Mouse (Mus musculus): ENCODE data around the gene Clp1. TPM values are rescaled to one million over a fixed set of nuclear protein-coding genes. Genes with fewer than 3 reads are reported as not detected.

Gene Clp1
- total and polyA plus RNA-seq, 3 experiments: 27.1 to 29.8 TPM; not detected in 1

GRCm38 (mm10) chr2:84733579-84734300 is 6.6 kb upstream of the Clp1 start, which contains the start of gene Ypel4:
Ypel4 (plus strand) TSS chr2:84734058.
- no peak for DNase-seq (ENCODE audit: low read depth, low spot score)
- H3K27me3 ChIP-seq (ENCODE audit: control insufficient read depth in 1 of 2, insufficient read depth in 2 of 2, low read length in 2 of 2): no peaks in the 10 kb centered on the region
- H3K36me3 ChIP-seq (ENCODE audit: control insufficient read depth in 1 of 2, insufficient read depth in 2 of 2, low read length in 2 of 2): no peaks in the 10 kb centered on the region
- no peaks in the 10 kb centered on the region for H3K9me3 ChIP-seq (replicated peaks; ENCODE audit: insufficient read depth, low read length)
- no peak within 1 kb of the TSS for H3K9ac ChIP-seq (ENCODE audit: control insufficient read depth, low read depth, low read length, poor library complexity, severe bottlenecking)
- no peak within 1 kb of the TSS for H3K4me3 ChIP-seq (ENCODE audit: control insufficient read depth in 1 of 2, insufficient read depth in 1 of 2, low read depth in 2 of 2, low read length in 2 of 2)
- no peak within 1 kb of the TSS for H3K27ac ChIP-seq (ENCODE audit: control insufficient read depth, low read depth, low read length)
- H3K4me1 ChIP-seq (ENCODE audit: control insufficient read depth in 1 of 2, insufficient read depth in 2 of 2, low read length in 2 of 2): peaks cover 0 to 10% of the 10 kb centered on the region in 2 experiments; a peak in 1 of 4 replicates
- no peak for TF ChIP-seq SMC3 (IDR thresholded peaks at IDR 0.05; ENCODE audit: low read depth, low read length)
- TF ChIP-seq SIN3A (IDR thresholded peaks at IDR 0.05; ENCODE audit: low read length): no peak
- no peak for TF ChIP-seq MAZ (IDR thresholded peaks at IDR 0.05; ENCODE audit: low read depth, low read length)
- TF ChIP-seq ZMIZ1 (IDR thresholded peaks at IDR 0.05; ENCODE audit: low read depth, low read length): no peak
- no peak for TF ChIP-seq POLR2AphosphoS2 (IDR thresholded peaks at IDR 0.05; ENCODE audit: low read length)
- TF ChIP-seq KAT2A (conservative IDR thresholded peaks at IDR 0.05; ENCODE audit: low read depth, low read length): no peak
- no peak for TF ChIP-seq TCF12 (IDR thresholded peaks at IDR 0.05; ENCODE audit: low read depth, low read length)
- TF ChIP-seq MAX (IDR thresholded peaks at IDR 0.05; ENCODE audit: low read length): no peak
- TF ChIP-seq MEF2A (IDR thresholded peaks at IDR 0.05; ENCODE audit: extremely low read depth, insufficient replicate concordance, low read depth, low read length, poor library complexity, severe bottlenecking): no peak
- no peak for TF ChIP-seq UBTF (IDR thresholded peaks at IDR 0.05; ENCODE audit: borderline replicate concordance, insufficient read depth, low read depth, low read length)
- no peak for TF ChIP-seq ZKSCAN1 (IDR thresholded peaks at IDR 0.05; ENCODE audit: low read depth, low read length)
- no peak for TF ChIP-seq NRF1 (IDR thresholded peaks at IDR 0.05; ENCODE audit: insufficient read depth, low read depth, low read length, poor library complexity, severe bottlenecking)
- TF ChIP-seq EP300 (IDR thresholded peaks at IDR 0.05; ENCODE audit: low read depth in 1 of 2, low read length in 2 of 2): no peak
- TF ChIP-seq MAFK (IDR thresholded peaks at IDR 0.05; ENCODE audit: borderline replicate concordance, low read depth, low read length): no peak
- TF ChIP-seq MYB (IDR thresholded peaks at IDR 0.05; ENCODE audit: low read depth, low read length): no peak
- H3K79me2 ChIP-seq (ENCODE audit: control insufficient read depth, insufficient read depth, low read length, poor library complexity): no peaks in the 10 kb centered on the region

GRCm38 (mm10) chr2:84732394-84732793 is 5.2 kb upstream of the Clp1 start:
- Histone ChIP-seq H3K9ac (ENCODE audit: control insufficient read depth, low read depth, low read length, poor library complexity, severe bottlenecking) (no peak overlapping the region), H3K9me3 (replicated peaks; ENCODE audit: insufficient read depth, low read length) (no peaks in the 10 kb centered on the region), H3K4me1 (ENCODE audit: control insufficient read depth in 1 of 2, insufficient read depth in 2 of 2, low read length in 2 of 2) (peaks cover 3 to 10% of the 10 kb centered on the region in 2 experiments; a peak in 2 of 4 replicates), H3K27me3 (ENCODE audit: control insufficient read depth in 1 of 2, insufficient read depth in 2 of 2, low read length in 2 of 2) (no peaks in the 10 kb centered on the region), H3K4me3 (ENCODE audit: control insufficient read depth in 1 of 2, insufficient read depth in 1 of 2, low read depth in 2 of 2, low read length in 2 of 2) (no peak overlapping the region), H3K79me2 (ENCODE audit: control insufficient read depth, insufficient read depth, low read length, poor library complexity) (no peaks in the 10 kb centered on the region), H3K36me3 (ENCODE audit: control insufficient read depth in 1 of 2, insufficient read depth in 2 of 2, low read length in 2 of 2) (no peaks in the 10 kb centered on the region), H3K27ac (ENCODE audit: control insufficient read depth, low read depth, low read length) (no peak overlapping the region)
- TF ChIP-seq TBP (IDR thresholded peaks at IDR 0.05; ENCODE audit: low read depth, low read length) (no peak), MXI1 (IDR thresholded peaks at IDR 0.05; ENCODE audit: low read depth, low read length) (no peak), SIN3A (IDR thresholded peaks at IDR 0.05; ENCODE audit: low read length) (no peak), CHD1 (IDR thresholded peaks at IDR 0.05; ENCODE audit: low read depth, low read length) (no peak), CTCF (IDR thresholded peaks at IDR 0.05 in 2 of 3, conservative IDR thresholded peaks at IDR 0.05 in 1 of 3; ENCODE audit: control insufficient read depth in 1 of 3, insufficient read depth in 1 of 3, low read depth in 2 of 3, low read length in 3 of 3, poor library complexity in 1 of 3, severe bottlenecking in 1 of 3) (no peak), ZKSCAN1 (IDR thresholded peaks at IDR 0.05; ENCODE audit: low read depth, low read length) (no peak), E2F4 (IDR thresholded peaks at IDR 0.05; ENCODE audit: borderline replicate concordance, low read depth, low read length) (no peak), RAD21 (IDR thresholded peaks at IDR 0.05; ENCODE audit: low read depth, low read length) (no peak)
- DNase-seq (ENCODE audit: low read depth, low spot score): no peak
